Mouse (Mus musculus) bone marrow macrophage, adult 2 months (primary cell): ENCODE results near the gene Tbl1xr1. TPM values are rescaled to one million over a fixed set of nuclear protein-coding genes. Genes with fewer than 3 reads are reported as not detected.

Experiments
- H3K27ac ChIP-seq: 2 replicates; pipeline ENCODE4 v1.5.1; 2012; ENCODE audit warnings: low read depth, low read length; ENCODE audit not compliant: insufficient read depth
- H3K4me1 ChIP-seq: 2 replicates; pipeline ENCODE4 v1.6.1; 2012; ENCODE audit warnings: low read length; ENCODE audit not compliant: control insufficient read depth, insufficient read depth
- H3K4me3 ChIP-seq: 2 replicates; pipeline ENCODE4 v1.5.1; 2012; ENCODE audit warnings: mild to moderate bottlenecking, low read length, moderate library complexity; ENCODE audit not compliant: insufficient read depth
- CTCF ChIP-seq: IDR thresholded peaks from 2 replicates; pipeline ENCODE4 v1.5.1; 2012; ENCODE audit warnings: low read depth, mild to moderate bottlenecking, low read length, moderate library complexity
- POLR2A ChIP-seq: IDR thresholded peaks from 2 replicates; pipeline ENCODE4 v1.6.1; 2012; ENCODE audit warnings: mild to moderate bottlenecking, low read depth, low read length, borderline replicate concordance
- polyA plus RNA-seq: library from polyadenylated mRNA; stranded (reverse); fragments of >200 nt; gene quantifications from 2 replicates; pipeline ENCODE4 v1.2.4, GENCODE M21; 2012; ENCODE audit not compliant: missing spikeins, insufficient read depth, insufficient read length

Gene Tbl1xr1
- polyA plus RNA-seq = 55.5 and 58.6 TPM in 2 replicates

GRCm38 (mm10) chr3:22076561-22076935 lies at the start of gene Tbl1xr1:
Tbl1xr1 (plus strand) TSS chr3:22076652.
- Histone ChIP-seq H3K27ac (peak within 1 kb of the TSS; percentile 97), H3K4me1 (peaks cover 51% of the 10 kb centered on the region), H3K4me3 (peak within 1 kb of the TSS; percentile 88)
- no peak for TF ChIP-seq POLR2A

- no peak overlapping the region for H3K27ac ChIP-seq
- TF ChIP-seq POLR2A (no peak), CTCF (no peak)
- no peak overlapping the region for H3K4me3 ChIP-seq
- peaks cover 7% of the 10 kb centered on the region for H3K4me1 ChIP-seq
These were observed 38.4 kb upstream of the Tbl1xr1 start for GRCm38 (mm10) chr3:22038004-22038403.

GRCm38 (mm10) chr3:22039036-22039795 lies 37.2 kb upstream of the Tbl1xr1 start:
- Histone ChIP-seq H3K4me3 (no peak overlapping the region), H3K4me1 (peaks cover 6% of the 10 kb centered on the region), H3K27ac (no peak overlapping the region)
- no peak for TF ChIP-seq POLR2A
- no peak for TF ChIP-seq CTCF

- Histone ChIP-seq H3K4me3 (no peak overlapping the region), H3K27ac (no peak overlapping the region), H3K4me1 (no peaks in the 10 kb centered on the region)
- TF ChIP-seq POLR2A = no peak
- TF ChIP-seq CTCF = no peak
These were observed 35.8 kb upstream of the Tbl1xr1 start for GRCm38 (mm10) chr3:22040627-22041026.

- no peak for TF ChIP-seq POLR2A
- no peak for TF ChIP-seq CTCF
- Histone ChIP-seq H3K4me1 (no peaks in the 10 kb centered on the region), H3K4me3 (no peak overlapping the region), H3K27ac (no peak overlapping the region)
These were observed 29.2 kb upstream of the Tbl1xr1 start for GRCm38 (mm10) chr3:22047203-22047602.

DNA sequence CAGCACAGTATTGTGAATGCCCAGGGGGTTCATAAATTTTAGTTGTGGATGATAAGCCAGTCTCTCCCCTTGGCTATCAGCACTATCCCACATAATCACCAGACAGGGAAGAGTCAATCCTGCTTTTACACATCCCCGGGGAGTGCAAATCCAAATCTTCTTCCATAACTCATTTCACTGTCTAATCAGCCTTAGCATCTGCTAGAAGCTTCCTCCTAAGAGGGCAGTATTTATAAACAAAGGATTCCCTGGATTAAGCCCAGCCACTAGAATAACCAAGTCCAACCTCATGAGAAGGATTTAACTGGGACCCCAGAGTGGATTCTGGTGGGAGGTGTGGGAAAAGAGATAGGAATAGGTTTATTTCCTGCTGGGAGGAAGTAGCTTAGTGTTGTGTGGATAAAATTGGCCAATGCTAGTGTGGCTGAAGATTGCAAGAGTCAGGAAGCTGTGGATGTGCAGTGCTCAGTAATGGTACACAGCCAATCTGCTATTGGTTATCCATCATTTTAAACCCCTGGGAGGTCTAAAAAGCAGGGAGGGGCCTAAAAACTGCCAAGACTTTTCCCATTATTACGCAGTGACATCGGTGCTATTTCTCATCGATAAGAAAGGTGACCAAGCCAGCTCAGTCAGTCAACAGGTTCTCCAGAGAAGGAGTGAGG lies 19.7 kb upstream of the Tbl1xr1 start:
- H3K4me3 ChIP-seq = no peak overlapping the region
- peaks cover 13% of the 10 kb centered on the region for H3K4me1 ChIP-seq
- TF ChIP-seq POLR2A = no peak
- no peak for TF ChIP-seq CTCF
- no peak overlapping the region for H3K27ac ChIP-seq

DNA sequence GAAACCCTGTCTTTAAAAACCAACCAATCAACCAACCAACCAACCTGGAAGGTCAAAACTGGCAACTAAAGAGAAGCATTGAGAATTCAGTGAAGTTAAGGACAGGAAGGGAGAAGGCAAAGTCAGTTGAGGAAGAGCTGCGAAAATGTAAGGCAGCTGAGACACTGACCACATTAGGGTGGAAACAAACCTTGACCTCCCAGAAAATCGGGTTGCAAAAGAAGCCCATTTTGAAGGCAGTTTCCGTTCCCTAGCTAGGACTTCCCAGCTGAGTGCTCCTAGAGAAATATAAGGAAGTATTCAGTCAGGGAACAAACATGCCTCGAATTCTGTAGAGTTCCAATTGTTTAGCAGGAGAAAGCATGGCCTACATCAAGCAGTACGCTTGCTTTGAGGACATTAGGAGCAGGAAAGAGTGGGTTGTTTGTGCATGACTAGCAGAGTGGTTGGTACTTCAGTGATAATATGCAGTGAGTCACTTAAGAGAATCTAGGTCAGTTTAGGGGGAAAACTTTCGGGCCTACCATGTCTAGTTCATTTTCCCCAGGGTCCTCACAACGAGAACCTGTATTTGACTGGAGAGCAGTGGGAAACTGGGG lies 18.1 kb upstream of the Tbl1xr1 start:
- Histone ChIP-seq H3K4me3 (no peak overlapping the region), H3K4me1 (peaks cover 13% of the 10 kb centered on the region), H3K27ac (peak overlapping the region; percentile 30; the same call in 1 of the 2 replicates)
- TF ChIP-seq CTCF (no peak), POLR2A (no peak)

- peaks cover 13% of the 10 kb centered on the region for H3K4me1 ChIP-seq
- TF ChIP-seq POLR2A (no peak), CTCF (no peak)
- H3K27ac ChIP-seq = no peak overlapping the region
- no peak overlapping the region for H3K4me3 ChIP-seq
These were observed 15.3 kb upstream of the Tbl1xr1 start for GRCm38 (mm10) chr3:22061163-22061562.

- H3K4me1 ChIP-seq = peaks cover 11% of the 10 kb centered on the region
- TF ChIP-seq CTCF = no peak
- no peak for TF ChIP-seq POLR2A
- no peak overlapping the region for H3K4me3 ChIP-seq
- H3K27ac ChIP-seq = no peak overlapping the region
These were observed 7.8 kb upstream of the Tbl1xr1 start for GRCm38 (mm10) chr3:22068621-22069020.

GRCm38 (mm10) chr3:22073916-22074315 lies 2.5 kb upstream of the Tbl1xr1 start:
- H3K27ac ChIP-seq = no peak overlapping the region
- peaks cover 33% of the 10 kb centered on the region for H3K4me1 ChIP-seq
- no peak for TF ChIP-seq POLR2A
- no peak overlapping the region for H3K4me3 ChIP-seq
